Mouse (Mus musculus): Measurements from ENCODE around the gene Crisp2. TPM values are rescaled to one million over a fixed set of nuclear protein-coding genes. Genes with fewer than 3 reads are reported as not detected.

Crisp2 gene
- not detected in 2 replicates for total RNA-seq (2014; rRNA removed)
- polyA plus RNA-seq (2015; fragmentation: Nextera tagmentation; extraction: Ambion mirVana): not detected in 2 replicates

GRCm38 (mm10) chr17:40806953-40807572 lies at the start of gene Crisp2:
Crisp2 (minus strand) TSS chr17:40807003.
- no peak for ATAC-seq (ENCODE audit: low FRiP score)

GRCm38 (mm10) chr17:40855065-40855464 lies 48.3 kb upstream of the Crisp2 start:
- no peak for DNase-seq (ENCODE audit: low spot score)
- no peaks in the 10 kb centered on the region for H3K36me3 ChIP-seq (ENCODE audit: insufficient read depth, low read length)
- H3K27me3 ChIP-seq (ENCODE audit: insufficient read depth, low read length): no peaks in the 10 kb centered on the region
- no peaks in the 10 kb centered on the region for H3K9me3 ChIP-seq (ENCODE audit: low read length)
- no peak for TF ChIP-seq CTCF (IDR thresholded peaks at IDR 0.05)
- H3K4me1 ChIP-seq (ENCODE audit: insufficient read depth, low read length): no peaks in the 10 kb centered on the region
- no peak for ATAC-seq (ENCODE audit: low FRiP score)
- no peak overlapping the region for H3K4me2 ChIP-seq (ENCODE audit: low read depth, low read length, poor library complexity, severe bottlenecking)
- H3K9ac ChIP-seq (replicated peaks; ENCODE audit: low read length, poor library complexity, severe bottlenecking): no peak overlapping the region
- H3K27ac ChIP-seq (ENCODE audit: low read depth, low read length): no peak overlapping the region
- no peak overlapping the region for H3K4me3 ChIP-seq (ENCODE audit: low read depth, low read length)

More at GRCm38 (mm10) chr17:40806953-40807572, at the start of gene Crisp2:
- no peaks in the 10 kb centered on the region for H3K36me3 ChIP-seq (ENCODE audit: insufficient read depth, low read length)
- no peak within 1 kb of the TSS for H3K9ac ChIP-seq (replicated peaks; ENCODE audit: low read length, poor library complexity, severe bottlenecking)
- H3K4me2 ChIP-seq (ENCODE audit: low read depth, low read length, poor library complexity, severe bottlenecking): no peak within 1 kb of the TSS
- H3K4me1 ChIP-seq (ENCODE audit: insufficient read depth, low read length): no peaks in the 10 kb centered on the region
- WGBS: 40% methylated on average over 2 of the region's 2 CpGs
- no peaks in the 10 kb centered on the region for H3K27me3 ChIP-seq (ENCODE audit: insufficient read depth, low read length)
- no peak for DNase-seq (ENCODE audit: low spot score)
- TF ChIP-seq CTCF (IDR thresholded peaks at IDR 0.05): no peak
- no peak within 1 kb of the TSS for H3K27ac ChIP-seq (ENCODE audit: low read depth, low read length)
- H3K4me3 ChIP-seq (ENCODE audit: low read depth, low read length): no peak within 1 kb of the TSS
- H3K9me3 ChIP-seq (ENCODE audit: low read length): no peaks in the 10 kb centered on the region

- Histone ChIP-seq H3K9me3 (ENCODE audit: low read length) (no peaks in the 10 kb centered on the region), H3K27ac (ENCODE audit: low read depth, low read length) (no peak overlapping the region), H3K27me3 (ENCODE audit: insufficient read depth, low read length) (no peaks in the 10 kb centered on the region), H3K36me3 (ENCODE audit: insufficient read depth, low read length) (no peaks in the 10 kb centered on the region), H3K4me1 (ENCODE audit: insufficient read depth, low read length) (no peaks in the 10 kb centered on the region), H3K4me2 (ENCODE audit: low read depth, low read length, poor library complexity, severe bottlenecking) (no peak overlapping the region), H3K9ac (replicated peaks; ENCODE audit: low read length, poor library complexity, severe bottlenecking) (no peak overlapping the region), H3K4me3 (ENCODE audit: low read depth, low read length) (no peak overlapping the region)
- peak; percentile 56 for TF ChIP-seq CTCF (IDR thresholded peaks at IDR 0.05)
- ATAC-seq (ENCODE audit: low FRiP score) (no peak), DNase-seq (ENCODE audit: low spot score) (peak; percentile 49)
Observed at GRCm38 (mm10) chr17:40837308-40837707, 30.5 kb upstream of the Crisp2 start.

GRCm38 (mm10) chr17:40831870-40832269 lies 25.1 kb upstream of the Crisp2 start:
- Histone ChIP-seq H3K4me1 (ENCODE audit: insufficient read depth, low read length) (no peaks in the 10 kb centered on the region), H3K36me3 (ENCODE audit: insufficient read depth, low read length) (no peaks in the 10 kb centered on the region), H3K27ac (ENCODE audit: low read depth, low read length) (no peak overlapping the region), H3K4me2 (ENCODE audit: low read depth, low read length, poor library complexity, severe bottlenecking) (no peak overlapping the region), H3K9me3 (ENCODE audit: low read length) (no peaks in the 10 kb centered on the region), H3K9ac (replicated peaks; ENCODE audit: low read length, poor library complexity, severe bottlenecking) (no peak overlapping the region), H3K27me3 (ENCODE audit: insufficient read depth, low read length) (no peaks in the 10 kb centered on the region), H3K4me3 (ENCODE audit: low read depth, low read length) (no peak overlapping the region)
- 52% methylated on average over 2 of the region's 2 CpGs for WGBS
- peak; percentile 29; the same call in 1 of the 2 replicates for TF ChIP-seq CTCF (IDR thresholded peaks at IDR 0.05)
- DNase-seq (ENCODE audit: low spot score): no peak
- no peak for ATAC-seq (ENCODE audit: low FRiP score)

GRCm38 (mm10) chr17:40824549-40824948 lies 17.7 kb upstream of the Crisp2 start:
- peak; percentile 63 for TF ChIP-seq CTCF (IDR thresholded peaks at IDR 0.05)
- no peaks in the 10 kb centered on the region for H3K4me1 ChIP-seq (ENCODE audit: insufficient read depth, low read length)
- DNase-seq (ENCODE audit: low spot score) (peak; percentile 9), ATAC-seq (ENCODE audit: low FRiP score) (no peak)
- no peak overlapping the region for H3K4me2 ChIP-seq (ENCODE audit: low read depth, low read length, poor library complexity, severe bottlenecking)
- H3K27ac ChIP-seq (ENCODE audit: low read depth, low read length): no peak overlapping the region
- no peak overlapping the region for H3K4me3 ChIP-seq (ENCODE audit: low read depth, low read length)
- no peaks in the 10 kb centered on the region for H3K36me3 ChIP-seq (ENCODE audit: insufficient read depth, low read length)
- no peaks in the 10 kb centered on the region for H3K9me3 ChIP-seq (ENCODE audit: low read length)
- no peaks in the 10 kb centered on the region for H3K27me3 ChIP-seq (ENCODE audit: insufficient read depth, low read length)
- H3K9ac ChIP-seq (replicated peaks; ENCODE audit: low read length, poor library complexity, severe bottlenecking): no peak overlapping the region
- 55% methylated on average over 8 of the region's 8 CpGs for WGBS

- Histone ChIP-seq H3K4me2 (ENCODE audit: low read depth, low read length, poor library complexity, severe bottlenecking) (no peak overlapping the region), H3K4me1 (ENCODE audit: insufficient read depth, low read length) (no peaks in the 10 kb centered on the region), H3K9me3 (ENCODE audit: low read length) (no peaks in the 10 kb centered on the region), H3K4me3 (ENCODE audit: low read depth, low read length) (no peak overlapping the region), H3K9ac (replicated peaks; ENCODE audit: low read length, poor library complexity, severe bottlenecking) (no peak overlapping the region), H3K36me3 (ENCODE audit: insufficient read depth, low read length) (no peaks in the 10 kb centered on the region), H3K27me3 (ENCODE audit: insufficient read depth, low read length) (no peaks in the 10 kb centered on the region), H3K27ac (ENCODE audit: low read depth, low read length) (no peak overlapping the region)
- peak; percentile 75 for TF ChIP-seq CTCF (IDR thresholded peaks at IDR 0.05)
- ATAC-seq (ENCODE audit: low FRiP score) (no peak), DNase-seq (ENCODE audit: low spot score) (peak; percentile 33)
- WGBS: 26% methylated on average over 4 of the region's 4 CpGs
Observed at GRCm38 (mm10) chr17:40823817-40824216, 17.0 kb upstream of the Crisp2 start.
